Mouse (Mus musculus) heart, embryonic 14.5 days (tissue): ENCODE measurements around the gene Tent5c. TPM values are rescaled to one million over a fixed set of nuclear protein-coding genes. Genes with fewer than 3 reads are reported as not detected.
A peak's percentile ranks its signal among the peaks of the same experiment; 100 is the strongest.

Experiments
- ATAC-seq: fragments of 200-750 bp; cut with Nextera tagmentation; 2 replicates; pipeline ENCODE4 v1.8.0; 2017; ENCODE audit warnings: low read depth, moderate TSS enrichment; ENCODE audit not compliant: insufficient number of reproducible peaks, insufficient read depth, low FRiP score
- H3K27ac ChIP-seq, 2 experiments: fragments of 200-500 bp in 1 of 2; fragments of 300-500 bp in 1 of 2; sonication (generic) in 1 of 2; replicated peaks in 1 of 2; 2 replicates each; pipeline ENCODE4 v1.5.1; 2012 to 2014; ENCODE audit warnings: low read depth in 2 of 2, low read length in 2 of 2, control low read depth in 1 of 2, mild to moderate bottlenecking in 1 of 2, mixed read lengths in 1 of 2; ENCODE audit not compliant: control insufficient read depth in 1 of 2, insufficient read depth in 1 of 2
- H3K27me3 ChIP-seq: fragments of 300-500 bp; sonication (generic); 2 replicates; pipeline ENCODE4 v1.6.1; 2014; ENCODE audit warnings: mild to moderate bottlenecking, low read length, control low read depth; ENCODE audit not compliant: control insufficient read depth, insufficient read depth
- H3K36me3 ChIP-seq: fragments of 300-500 bp; sonication (generic); 2 replicates; pipeline ENCODE4 v1.6.1; 2014; ENCODE audit warnings: mild to moderate bottlenecking, control low read depth, low read length, mixed read lengths; ENCODE audit not compliant: control insufficient read depth, insufficient read depth
- H3K4me1 ChIP-seq, 2 experiments: fragments of 200-500 bp in 1 of 2; fragments of 300-500 bp in 1 of 2; sonication (generic) in 1 of 2; 2 replicates each; pipeline ENCODE4 v1.6.1; 2012 to 2014; ENCODE audit warnings: low read length in 2 of 2, control low read depth in 1 of 2, mixed read lengths in 1 of 2; ENCODE audit not compliant: control insufficient read depth in 2 of 2, insufficient read depth in 2 of 2
- H3K4me2 ChIP-seq: fragments of 300-500 bp; sonication (generic); 2 replicates; pipeline ENCODE4 v1.6.1; 2014; ENCODE audit warnings: mild to moderate bottlenecking, low read length
- H3K4me3 ChIP-seq, 2 experiments: fragments of 200-500 bp in 1 of 2; fragments of 300-500 bp in 1 of 2; sonication (generic) in 1 of 2; 2 replicates each; pipeline ENCODE4 v1.5.1; 2012 to 2014; ENCODE audit warnings: low read length in 2 of 2, mild to moderate bottlenecking in 2 of 2, control low read depth in 1 of 2, low read depth in 1 of 2, moderate library complexity in 1 of 2; ENCODE audit not compliant: control insufficient read depth in 1 of 2, insufficient read depth in 1 of 2
- H3K9ac ChIP-seq: fragments of 300-500 bp; sonication (generic); 2 replicates; pipeline ENCODE4 v1.6.1; 2014; ENCODE audit warnings: mild to moderate bottlenecking, low read length
- H3K9me3 ChIP-seq: fragments of 300-500 bp; sonication (generic); 2 replicates; pipeline ENCODE4 v1.6.1; 2016; ENCODE audit warnings: low read length, control low read depth; ENCODE audit not compliant: control insufficient read depth
- WGBS: fragments of 180-500 bp; shearing (Covaris S2); extraction: QIAGEN DNeasy Blood & Tissue Kit; methylation state at CpG from one replicate; pipeline ENCODE4 v1.1.7; 2014; 5-methylcytosine and 5-hydroxymethylcytosine counted together
- polyA plus RNA-seq: library from polyadenylated mRNA; unstranded; fragments of >200 nt; fragmentation: Nextera tagmentation; extraction: Ambion mirVana; gene quantifications from 2 replicates; pipeline ENCODE4 v1.2.1, GENCODE M21; 2014

Tent5c gene
- polyA plus RNA-seq, 1 experiment from 2014 or later: 7.7 TPM

DNA sequence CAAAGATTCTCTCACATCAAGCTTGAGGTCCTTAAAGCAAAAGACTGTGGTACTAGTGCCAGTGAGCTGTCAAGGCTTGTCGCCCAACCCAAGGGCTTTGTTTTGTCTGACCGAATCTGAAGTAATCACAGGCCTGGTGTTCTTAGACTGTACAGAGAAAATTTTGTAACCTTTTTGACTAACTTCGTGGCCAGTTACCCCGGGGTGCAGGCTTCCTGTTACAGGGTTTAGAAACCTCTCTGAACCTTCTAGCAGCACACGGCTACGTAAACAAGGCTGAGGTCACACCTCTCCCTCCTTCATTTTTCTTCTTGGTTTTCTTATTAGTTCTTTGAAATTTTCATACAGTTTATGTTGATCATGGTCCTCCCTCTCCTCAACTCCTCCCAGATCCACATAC is 13.4 kb upstream of the Tent5c start:
- no peak overlapping the region for H3K9ac ChIP-seq
- no peak overlapping the region for H3K4me3 ChIP-seq
- WGBS: 84% methylated on average over 6 of the region's 6 CpGs
- H3K27me3 ChIP-seq: no peaks in the 10 kb centered on the region
- 0 out of 2 replicates have a peak, but pooled peaks cover 4% of the 10 kb centered on the region for H3K9me3 ChIP-seq
- no peak overlapping the region for H3K27ac ChIP-seq
- no peak for ATAC-seq
- H3K4me1 ChIP-seq: no peaks in the 10 kb centered on the region
- H3K36me3 ChIP-seq: no peaks in the 10 kb centered on the region
- H3K4me2 ChIP-seq: no peak overlapping the region

DNA sequence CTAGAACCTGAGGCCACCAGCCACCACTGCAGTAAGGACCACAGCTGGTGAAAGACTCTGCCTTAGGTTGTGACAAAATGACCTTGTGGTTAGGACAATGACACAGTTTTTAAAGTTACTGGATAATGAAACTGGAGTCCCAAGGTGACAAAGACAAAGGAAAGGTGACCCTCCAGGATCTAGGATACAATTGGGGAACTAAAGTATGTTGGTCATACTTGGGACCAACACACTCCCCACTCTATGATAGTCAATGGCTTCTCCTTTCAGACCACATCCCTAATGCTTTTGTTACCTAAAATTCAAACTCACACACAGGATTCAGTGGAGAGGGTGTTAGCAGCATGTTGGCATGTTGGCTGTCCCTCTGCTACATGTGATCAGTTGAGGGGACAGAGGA is 12.8 kb upstream of the Tent5c start:
- no peak overlapping the region for H3K4me2 ChIP-seq
- ATAC-seq: no peak

DNA sequence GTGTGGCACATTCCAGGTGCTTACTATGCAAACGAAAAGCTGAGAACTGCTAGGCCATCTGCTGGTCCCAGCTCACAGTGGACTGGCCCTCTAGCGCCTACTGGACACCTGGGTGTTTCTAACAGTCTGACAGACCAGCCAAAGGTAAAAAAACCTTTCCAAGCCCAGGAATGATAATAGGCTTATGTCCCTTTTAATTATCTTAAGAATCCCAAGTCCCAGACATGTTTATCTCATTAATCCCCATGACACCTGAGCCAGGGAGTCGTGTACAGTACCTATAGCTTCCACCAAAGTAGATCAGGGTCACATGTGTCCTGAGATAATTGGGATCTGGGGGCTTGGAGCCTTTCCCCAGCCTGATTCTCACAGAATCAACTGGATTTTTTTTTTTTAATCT is 7.0 kb upstream of the Tent5c start:
- Histone ChIP-seq H3K4me1 (no peaks in the 10 kb centered on the region), H3K4me2 (no peak overlapping the region), H3K27me3 (no peaks in the 10 kb centered on the region), H3K9me3 (0 out of 2 replicates have a peak, but pooled peaks cover 4% of the 10 kb centered on the region), H3K27ac (no peak overlapping the region), H3K36me3 (no peaks in the 10 kb centered on the region), H3K4me3 (no peak overlapping the region), H3K9ac (no peak overlapping the region)
- no peak for ATAC-seq
- 70% methylated on average over 3 of the region's 3 CpGs for WGBS

More for the DNA sequence above, 12.8 kb upstream of the Tent5c start:
- no peak overlapping the region for H3K27ac ChIP-seq
- no peak overlapping the region for H3K4me3 ChIP-seq
- no peaks in the 10 kb centered on the region for H3K36me3 ChIP-seq
- H3K4me1 ChIP-seq: no peaks in the 10 kb centered on the region
- no peak overlapping the region for H3K9ac ChIP-seq
- H3K27me3 ChIP-seq: no peaks in the 10 kb centered on the region
- 0 out of 2 replicates have a peak, but pooled peaks cover 4% of the 10 kb centered on the region for H3K9me3 ChIP-seq

DNA sequence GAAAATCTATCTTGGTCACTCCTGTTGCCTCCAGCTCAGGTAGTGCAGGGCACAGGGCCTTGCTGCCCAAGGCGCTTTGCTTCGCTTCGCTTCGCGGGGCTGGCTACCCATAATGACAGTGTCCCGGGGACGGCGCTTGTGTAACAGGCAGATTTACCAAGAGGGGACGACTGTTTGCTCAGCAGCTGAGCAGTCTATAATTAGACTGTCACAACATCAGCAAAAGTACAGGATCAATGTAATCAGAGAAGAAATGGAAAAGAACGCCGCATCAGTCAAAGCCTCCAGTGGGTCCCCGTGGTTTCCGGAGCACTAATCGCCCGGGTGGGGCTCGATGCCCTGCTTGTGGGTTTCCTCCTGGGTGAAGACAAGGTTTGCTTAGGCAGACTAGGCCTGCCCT is 6.3 kb upstream of the Tent5c start:
- no peak overlapping the region for H3K9ac ChIP-seq
- 0 out of 2 replicates have a peak, but pooled peaks cover 4% of the 10 kb centered on the region for H3K9me3 ChIP-seq
- H3K27ac ChIP-seq: no peak overlapping the region
- 0 out of 4 replicates have a peak, but pooled peaks cover 0 to under 1% of the 10 kb centered on the region in 2 experiments for H3K4me1 ChIP-seq
- H3K36me3 ChIP-seq: no peaks in the 10 kb centered on the region
- ATAC-seq: no peak
- H3K4me2 ChIP-seq: no peak overlapping the region
- H3K27me3 ChIP-seq: no peaks in the 10 kb centered on the region
- WGBS: 77% methylated on average over 16 of the region's 16 CpGs
- no peak overlapping the region for H3K4me3 ChIP-seq

DNA sequence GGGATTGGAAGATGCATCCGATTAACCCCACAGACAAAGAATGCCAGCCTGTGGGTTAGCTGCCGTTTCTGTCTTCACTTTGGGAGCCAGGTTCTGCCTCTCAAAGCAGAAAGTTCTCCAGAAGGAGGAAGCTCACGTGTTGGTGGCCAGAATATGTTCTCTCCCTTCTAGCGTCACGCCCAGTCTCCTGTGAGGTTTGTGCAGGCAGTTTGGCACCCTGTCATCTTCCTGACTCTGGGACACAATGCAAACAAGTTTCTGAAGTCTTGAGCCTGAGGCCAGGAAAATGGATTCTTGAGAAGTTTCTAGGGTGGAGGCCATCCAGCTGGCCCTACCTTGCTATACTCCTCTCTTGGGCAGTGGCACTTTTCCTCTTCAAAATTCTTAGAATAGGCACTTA is 5.8 kb upstream of the Tent5c start:
- Histone ChIP-seq H3K36me3 (no peaks in the 10 kb centered on the region), H3K27me3 (no peaks in the 10 kb centered on the region), H3K4me2 (no peak overlapping the region), H3K4me3 (no peak overlapping the region), H3K9ac (no peak overlapping the region), H3K27ac (no peak overlapping the region), H3K4me1 (0 out of 4 replicates have a peak, but pooled peaks cover 2 to 6% of the 10 kb centered on the region in 2 experiments), H3K9me3 (0 out of 2 replicates have a peak, but pooled peaks cover 2% of the 10 kb centered on the region)
- ATAC-seq: no peak
- WGBS: 82% methylated on average over 5 of the region's 5 CpGs

DNA sequence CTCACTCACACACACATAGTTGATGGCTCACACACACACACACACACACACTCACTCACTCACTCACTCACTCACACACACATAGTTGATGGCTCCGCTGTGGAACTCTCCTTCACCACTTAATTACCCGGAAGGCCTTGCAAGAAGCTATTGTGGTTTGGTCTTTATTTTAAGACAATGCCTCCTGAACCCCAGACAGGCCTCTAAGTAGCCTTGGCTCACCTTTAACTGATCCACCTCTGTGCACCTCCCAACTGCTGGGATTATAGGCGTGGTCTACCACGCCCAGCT is 831 bp upstream of the Tent5c start:
- Histone ChIP-seq H3K36me3 (no peaks in the 10 kb centered on the region), H3K4me2 (peak overlapping the region; percentile 99), H3K27me3 (peaks cover 30% of the 10 kb centered on the region), H3K27ac (no peak overlapping the region), H3K4me3 (peak overlapping the region; percentile 72 to 74; a peak in 3 of 4 replicates), H3K9me3 (no peaks in the 10 kb centered on the region), H3K9ac (peak overlapping the region; percentile 75), H3K4me1 (peaks cover 2 to 7% of the 10 kb centered on the region in 2 experiments; a peak in 1 of 4 replicates)
- no peak for ATAC-seq
- 31% methylated on average over 4 of the region's 4 CpGs for WGBS

DNA sequence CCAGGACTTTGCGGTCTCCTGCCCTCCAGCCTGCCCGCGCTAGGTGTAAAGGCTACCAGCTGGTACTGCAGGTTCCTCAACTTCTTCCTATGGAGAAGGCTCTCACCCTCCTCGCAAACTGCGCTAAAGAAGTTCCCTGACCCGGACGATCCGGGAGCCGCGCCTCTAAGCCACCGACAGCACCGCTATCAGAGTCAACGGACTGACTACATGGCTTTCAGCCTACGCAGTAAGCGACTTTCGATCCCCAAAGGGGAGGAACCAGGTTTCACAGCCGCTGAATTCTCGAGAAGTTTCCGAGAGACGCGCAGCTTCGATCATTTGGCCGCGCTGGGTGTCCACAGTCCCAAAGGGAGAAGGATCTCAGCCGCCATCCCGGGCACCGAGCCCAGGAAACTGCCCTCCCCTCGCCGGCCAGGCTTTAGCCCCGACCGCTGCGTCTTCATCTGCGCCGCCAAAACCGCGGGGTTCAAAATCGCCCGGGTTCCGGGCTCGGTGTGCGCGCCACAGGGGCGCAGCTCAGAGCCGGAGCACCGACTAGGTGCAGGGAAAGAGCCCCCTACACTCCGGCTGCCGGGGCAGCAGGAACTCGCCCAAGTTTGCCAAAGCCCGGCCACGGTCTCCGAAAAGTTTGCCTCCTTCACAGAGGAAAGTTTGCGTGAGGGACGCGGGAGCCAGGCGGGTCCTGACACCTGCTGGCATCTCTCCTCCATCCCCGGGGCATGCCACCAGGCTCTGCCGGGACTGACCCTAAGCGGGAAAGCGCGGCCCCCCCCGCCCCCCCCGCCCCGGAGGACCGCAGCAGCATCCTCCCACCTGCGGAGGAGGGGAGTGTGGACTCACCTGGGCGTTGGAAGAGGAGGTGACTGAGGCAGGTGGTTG is 632 bp downstream of the Tent5c start:
- H3K9me3 ChIP-seq: no peaks in the 10 kb centered on the region
- ATAC-seq: peak; percentile 52
- H3K36me3 ChIP-seq: no peaks in the 10 kb centered on the region
- H3K9ac ChIP-seq: peak overlapping the region; percentile 75
- peak overlapping the region; percentile 99 for H3K4me2 ChIP-seq
- H3K27me3 ChIP-seq: peaks cover 30% of the 10 kb centered on the region
- no peak overlapping the region for H3K27ac ChIP-seq
- H3K4me1 ChIP-seq: peaks cover 2 to 7% of the 10 kb centered on the region in 2 experiments; a peak in 1 of 4 replicates
- peak overlapping the region; percentile 72 to 74 for H3K4me3 ChIP-seq
- WGBS: under 1% methylated on average over 58 of the region's 66 CpGs
